Mouse (Mus musculus) E14TG2a.4 (cell line): Measurements from ENCODE around the gene Myo18a.
A peak's percentile ranks its signal among the peaks of the same experiment; 100 is the strongest.

Experiments used
- H3K27me3 ChIP-seq: 2 replicates; pipeline ENCODE4 v1.6.1; 2014; ENCODE audit warnings: low read length, control low read depth; ENCODE audit not compliant: insufficient read depth
- H3K36me3 ChIP-seq: 2 replicates; pipeline ENCODE4 v1.6.1; 2014; ENCODE audit warnings: low read length, control low read depth; ENCODE audit not compliant: insufficient read depth
- H3K4me1 ChIP-seq: replicated peaks from 2 replicates; pipeline ENCODE4 v1.6.1; 2014; ENCODE audit warnings: low read depth, low read length, control low read depth
- H3K4me3 ChIP-seq: replicated peaks from 2 replicates; pipeline ENCODE4 v1.5.1; 2014; ENCODE audit warnings: mild to moderate bottlenecking, low read length
- H3K9me3 ChIP-seq: 2 replicates; pipeline ENCODE4 v1.6.1; 2014; ENCODE audit warnings: low read length, control low read depth
- CTCF ChIP-seq: conservative IDR thresholded peaks from 2 replicates; pipeline ENCODE4 v1.5.1; 2014; ENCODE audit warnings: low read length
- NANOG ChIP-seq: IDR thresholded peaks from 2 replicates; pipeline ENCODE4 v1.6.1; 2014; ENCODE audit warnings: borderline replicate concordance, low read length, mixed read lengths
- POU5F1 ChIP-seq: IDR thresholded peaks from 2 replicates; pipeline ENCODE4 v1.6.1; 2014; ENCODE audit warnings: low read length, borderline replicate concordance

Gene Myo18a

GRCm38 (mm10) chr11:77894967-77895366 lies 131.9 kb downstream of the Myo18a start:
- Histone ChIP-seq H3K27me3 (no peaks in the 10 kb centered on the region), H3K9me3 (no peaks in the 10 kb centered on the region), H3K4me3 (peak overlapping the region; percentile 83; the same call in 1 of the 2 replicates), H3K36me3 (peaks cover 20% of the 10 kb centered on the region), H3K4me1 (peaks cover 85% of the 10 kb centered on the region)
- no peak for TF ChIP-seq CTCF
- no peak for TF ChIP-seq POU5F1
- TF ChIP-seq NANOG = no peak

GRCm38 (mm10) chr11:77896011-77896410 lies 133.0 kb downstream of the Myo18a start:
- Histone ChIP-seq H3K36me3 (peaks cover 10% of the 10 kb centered on the region), H3K27me3 (no peaks in the 10 kb centered on the region), H3K4me1 (peaks cover 85% of the 10 kb centered on the region), H3K9me3 (no peaks in the 10 kb centered on the region), H3K4me3 (no peak overlapping the region)
- TF ChIP-seq NANOG (no peak), CTCF (no peak), POU5F1 (no peak)

GRCm38 (mm10) chr11:77896480-77896819 lies 133.4 kb downstream of the Myo18a start:
- H3K9me3 ChIP-seq = no peaks in the 10 kb centered on the region
- peak overlapping the region; percentile 62 for H3K4me3 ChIP-seq
- peaks cover 85% of the 10 kb centered on the region for H3K4me1 ChIP-seq
- no peak for TF ChIP-seq CTCF
- no peak for TF ChIP-seq NANOG
- TF ChIP-seq POU5F1 = no peak
- H3K36me3 ChIP-seq = peaks cover 7% of the 10 kb centered on the region
- H3K27me3 ChIP-seq = no peaks in the 10 kb centered on the region

GRCm38 (mm10) chr11:77896820-77897805 lies 134.1 kb downstream of the Myo18a start:
- Histone ChIP-seq H3K4me3 (peak overlapping the region; percentile 62), H3K9me3 (no peaks in the 10 kb centered on the region), H3K4me1 (peaks cover 85% of the 10 kb centered on the region), H3K36me3 (peaks cover 1% of the 10 kb centered on the region), H3K27me3 (no peaks in the 10 kb centered on the region)
- TF ChIP-seq CTCF = no peak
- TF ChIP-seq POU5F1 = no peak
- TF ChIP-seq NANOG = no peak

- TF ChIP-seq POU5F1 = no peak
- no peak for TF ChIP-seq CTCF
- TF ChIP-seq NANOG = no peak
- Histone ChIP-seq H3K27me3 (no peaks in the 10 kb centered on the region), H3K9me3 (no peaks in the 10 kb centered on the region), H3K4me3 (no peak overlapping the region), H3K4me1 (peaks cover 85% of the 10 kb centered on the region), H3K36me3 (no peaks in the 10 kb centered on the region)
These were observed 137.1 kb downstream of the Myo18a start for GRCm38 (mm10) chr11:77900187-77900586.

GRCm38 (mm10) chr11:77900696-77901095 lies 137.7 kb downstream of the Myo18a start:
- Histone ChIP-seq H3K36me3 (no peaks in the 10 kb centered on the region), H3K4me3 (no peak overlapping the region), H3K4me1 (peaks cover 83% of the 10 kb centered on the region), H3K27me3 (no peaks in the 10 kb centered on the region), H3K9me3 (no peaks in the 10 kb centered on the region)
- TF ChIP-seq NANOG (no peak), POU5F1 (no peak), CTCF (no peak)

- no peak for TF ChIP-seq POU5F1
- Histone ChIP-seq H3K36me3 (no peaks in the 10 kb centered on the region), H3K4me1 (peaks cover 76% of the 10 kb centered on the region), H3K27me3 (no peaks in the 10 kb centered on the region), H3K9me3 (no peaks in the 10 kb centered on the region), H3K4me3 (no peak overlapping the region)
These were observed 138.3 kb downstream of the Myo18a start for GRCm38 (mm10) chr11:77901366-77901765.

- TF ChIP-seq POU5F1 = no peak
- no peak for TF ChIP-seq NANOG
- no peak for TF ChIP-seq CTCF
- Histone ChIP-seq H3K4me1 (peaks cover 72% of the 10 kb centered on the region), H3K9me3 (no peaks in the 10 kb centered on the region), H3K27me3 (no peaks in the 10 kb centered on the region), H3K36me3 (no peaks in the 10 kb centered on the region), H3K4me3 (no peak overlapping the region)
These were observed 138.8 kb downstream of the Myo18a start for GRCm38 (mm10) chr11:77901775-77902355.

GRCm38 (mm10) chr11:77903761-77904160 lies 140.7 kb downstream of the Myo18a start:
- 0 out of 2 replicates have a peak, but pooled peaks have one; percentile 4 for TF ChIP-seq CTCF
- TF ChIP-seq POU5F1 = no peak
- Histone ChIP-seq H3K4me1 (peaks cover 76% of the 10 kb centered on the region), H3K9me3 (no peaks in the 10 kb centered on the region), H3K36me3 (no peaks in the 10 kb centered on the region), H3K4me3 (peak overlapping the region; percentile 79), H3K27me3 (no peaks in the 10 kb centered on the region)
